Mouse (Mus musculus) liver, adult 2 months (tissue): ENCODE results near the gene Pax6. TPM values are rescaled to one million over a fixed set of nuclear protein-coding genes. Genes with fewer than 3 reads are reported as not detected.

Experiments used
- DNase-seq: peaks from one replicate; pipeline ENCODE4 v3.0.0-alpha.2; 2011; ENCODE audit warnings: low read depth, low spot score; ENCODE audit errors: extremely low read depth
- H3K27ac ChIP-seq: fragments of 200-500 bp; replicated peaks from 2 replicates; pipeline ENCODE4 v1.5.1; 2012; ENCODE audit warnings: low read depth, mild to moderate bottlenecking, control low read depth, inconsistent platforms, low read length; ENCODE audit not compliant: insufficient read depth
- H3K27me3 ChIP-seq: fragments of 200-500 bp; 2 replicates; pipeline ENCODE4 v1.6.1; 2012; ENCODE audit warnings: mild to moderate bottlenecking, moderate library complexity, low read length, inconsistent platforms; ENCODE audit not compliant: control insufficient read depth, insufficient read depth
- H3K36me3 ChIP-seq: fragments of 200-500 bp; 2 replicates; pipeline ENCODE4 v1.6.1; 2012; ENCODE audit warnings: low read length, inconsistent platforms; ENCODE audit not compliant: control insufficient read depth, insufficient read depth
- H3K4me1 ChIP-seq: fragments of 200-500 bp; 2 replicates; pipeline ENCODE4 v1.6.1; 2011; ENCODE audit warnings: low read length; ENCODE audit not compliant: control insufficient read depth, insufficient read depth
- H3K4me3 ChIP-seq: fragments of 200-500 bp; 2 replicates; pipeline ENCODE4 v1.5.1; 2011; ENCODE audit warnings: low read depth, mild to moderate bottlenecking, control low read depth, low read length, moderate library complexity; ENCODE audit not compliant: insufficient read depth
- H3K79me2 ChIP-seq: fragments of 200-500 bp; 2 replicates; pipeline ENCODE4 v1.6.1; 2012; ENCODE audit warnings: inconsistent platforms, mild to moderate bottlenecking, low read length, moderate library complexity; ENCODE audit not compliant: control insufficient read depth, insufficient read depth
- H3K9ac ChIP-seq: fragments of 200-500 bp; 2 replicates; pipeline ENCODE4 v1.6.1; 2012; ENCODE audit warnings: low read depth, mild to moderate bottlenecking, control low read depth, inconsistent platforms, low read length
- CTCF ChIP-seq: fragments of 200-500 bp; IDR thresholded peaks from 2 replicates; pipeline ENCODE4 v1.5.1; 2011; ENCODE audit warnings: low read depth, low read length, control low read depth
- POLR2A ChIP-seq: fragments of 200-500 bp; IDR thresholded peaks from 2 replicates; pipeline ENCODE4 v1.6.1; 2011; ENCODE audit warnings: low read length, control low read depth; ENCODE audit not compliant: insufficient read depth; ENCODE audit errors: extremely low read depth
- WGBS: fragments of 180-500 bp; shearing (Covaris S2); methylation state at CpG from one replicate; pipeline ENCODE4 v1.1.7; 2018; 5-methylcytosine and 5-hydroxymethylcytosine counted together
- polyA plus RNA-seq: library from polyadenylated mRNA; depleted of rRNA; stranded (reverse); fragments of >200 nt; gene quantifications from 2 replicates; pipeline ENCODE4 v1.2.3, GENCODE M21; 2012
- total RNA-seq: library from RNA; depleted of rRNA; stranded (reverse); fragments of >200 nt; gene quantifications from 2 replicates; pipeline ENCODE4 v1.2.3, GENCODE M21; 2014

Pax6 gene
- total and polyA plus RNA-seq, 2 experiments, result not detected

GRCm38 (mm10) chr2:105680146-105680998 is 11.7 kb downstream of the Pax6 start:
- no peak for DNase-seq
- whole genome bisulfite sequencing, result 6% methylated on average over 21 of the region's 24 CpGs
- Histone ChIP-seq H3K36me3 (no peaks in the 10 kb centered on the region), H3K4me1 (peaks cover 7% of the 10 kb centered on the region), H3K4me3 (no peak overlapping the region), H3K27ac (no peak overlapping the region), H3K9ac (no peak overlapping the region), H3K79me2 (no peaks in the 10 kb centered on the region), H3K27me3 (peaks cover 56% of the 10 kb centered on the region)
- TF ChIP-seq CTCF (no peak), POLR2A (no peak)

GRCm38 (mm10) chr2:105680999-105681710 is 12.5 kb downstream of the Pax6 start:
- TF ChIP-seq POLR2A, result no peak
- TF ChIP-seq CTCF, result no peak
- no peak overlapping the region for H3K9ac ChIP-seq
- DNase-seq, result no peak
- no peaks in the 10 kb centered on the region for H3K36me3 ChIP-seq
- peaks cover 3% of the 10 kb centered on the region; the same call in 1 of the 2 replicates for H3K4me1 ChIP-seq
- no peak overlapping the region for H3K27ac ChIP-seq
- no peak overlapping the region for H3K4me3 ChIP-seq
- WGBS, result 4% methylated on average over 30 of the region's 30 CpGs
- peaks cover 55% of the 10 kb centered on the region for H3K27me3 ChIP-seq
- no peaks in the 10 kb centered on the region for H3K79me2 ChIP-seq

GRCm38 (mm10) chr2:105682011-105682501 is 13.4 kb downstream of the Pax6 start:
- Histone ChIP-seq H3K4me3 (no peak overlapping the region), H3K27ac (no peak overlapping the region), H3K9ac (no peak overlapping the region), H3K36me3 (no peaks in the 10 kb centered on the region), H3K27me3 (peaks cover 53% of the 10 kb centered on the region), H3K79me2 (no peaks in the 10 kb centered on the region), H3K4me1 (peaks cover 3% of the 10 kb centered on the region; the same call in 1 of the 2 replicates)
- 3% methylated on average over 23 of the region's 23 CpGs for WGBS
- TF ChIP-seq POLR2A (no peak), CTCF (no peak)
- DNase-seq, result no peak

- Histone ChIP-seq H3K79me2 (no peaks in the 10 kb centered on the region), H3K27me3 (peaks cover 52% of the 10 kb centered on the region), H3K4me1 (peaks cover 3% of the 10 kb centered on the region; the same call in 1 of the 2 replicates), H3K4me3 (no peak overlapping the region), H3K9ac (no peak overlapping the region), H3K36me3 (no peaks in the 10 kb centered on the region), H3K27ac (no peak overlapping the region)
- no peak for DNase-seq
- 5% methylated on average over 21 of the region's 21 CpGs for WGBS
- TF ChIP-seq CTCF (no peak), POLR2A (no peak)
These were observed 14.1 kb downstream of the Pax6 start for GRCm38 (mm10) chr2:105682634-105683351.

- H3K27ac ChIP-seq, result no peak overlapping the region
- no peak overlapping the region for H3K9ac ChIP-seq
- H3K4me1 ChIP-seq, result peaks cover 3% of the 10 kb centered on the region; the same call in 1 of the 2 replicates
- WGBS, result 3% methylated on average over 22 of the region's 22 CpGs
- H3K4me3 ChIP-seq, result no peak overlapping the region
- TF ChIP-seq CTCF (no peak), POLR2A (no peak)
- peaks cover 49% of the 10 kb centered on the region for H3K27me3 ChIP-seq
- DNase-seq, result no peak
- H3K36me3 ChIP-seq, result no peaks in the 10 kb centered on the region
- H3K79me2 ChIP-seq, result no peaks in the 10 kb centered on the region
These were observed 15.2 kb downstream of the Pax6 start for GRCm38 (mm10) chr2:105683771-105684410.
